Mouse (Mus musculus): Measurements from ENCODE around the gene Ror1.

DNA sequence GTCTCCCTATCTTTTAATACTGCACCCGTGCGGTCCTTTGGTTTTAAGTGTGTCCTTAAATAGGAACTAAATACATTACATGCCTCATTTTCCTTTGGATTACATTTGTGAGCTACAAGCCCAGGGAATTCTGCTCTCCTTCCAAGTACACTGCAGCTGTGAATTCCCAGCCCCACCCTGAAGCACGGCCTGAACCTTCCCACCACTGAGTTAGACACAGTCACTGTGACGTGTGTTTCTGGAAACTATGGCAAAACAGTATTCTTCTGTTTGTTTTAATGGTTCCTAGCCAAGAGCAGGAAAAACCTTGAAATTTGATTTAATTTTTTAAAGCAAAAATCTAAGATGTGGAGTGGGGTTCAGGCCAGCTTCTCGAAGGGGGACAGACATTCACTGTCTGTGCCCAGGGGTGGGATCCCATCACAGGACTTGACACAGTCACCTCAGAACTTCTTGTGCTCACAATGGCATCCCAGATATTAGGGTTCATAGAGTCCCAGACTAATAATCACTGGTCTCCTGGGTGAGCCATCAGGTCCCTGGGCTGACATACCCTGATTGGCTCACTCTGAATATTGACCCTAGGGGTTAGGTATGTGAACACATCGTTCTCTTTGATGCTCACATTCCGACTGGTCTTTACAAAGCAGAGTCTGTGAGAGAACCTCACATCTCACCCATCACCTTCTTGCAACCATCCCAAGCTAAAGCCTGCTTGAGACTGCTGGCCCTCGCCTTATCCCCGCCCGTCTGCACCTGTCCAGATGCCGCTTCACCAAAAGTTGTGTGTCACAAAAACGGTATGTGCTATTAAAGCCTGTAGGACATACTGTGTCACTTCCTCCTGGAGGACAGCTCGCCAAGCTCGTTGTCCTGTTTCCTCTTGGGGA, 306.2 kb downstream of the Ror1 start:
- TF ChIP-seq CTCF (IDR thresholded peaks at IDR 0.05; ENCODE audit: low read depth, low read length), result no peak
- TF ChIP-seq POLR2A (IDR thresholded peaks at IDR 0.05; ENCODE audit: insufficient read depth, low read length), result no peak
